ENCODE assay signal across 23 mouse cellular contexts in the genomic region with DNA sequence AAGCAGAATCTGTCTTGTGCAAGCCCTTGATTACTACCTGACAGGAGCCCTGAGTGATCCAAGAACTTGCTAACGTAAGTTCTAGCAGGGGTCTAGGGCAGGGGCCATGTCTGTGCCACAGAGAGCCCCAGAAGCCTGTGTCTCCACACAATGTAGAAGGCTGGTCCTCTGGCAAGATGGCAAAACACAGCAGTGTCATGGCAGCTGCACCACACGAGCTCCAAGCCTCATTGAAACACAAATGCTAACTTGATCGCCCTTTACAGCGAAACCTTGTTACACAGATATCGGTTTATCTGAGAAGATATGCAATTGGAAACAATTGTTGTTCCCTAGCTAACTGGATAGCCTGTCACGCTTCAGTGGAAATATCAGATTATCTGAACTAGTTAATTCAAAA.
DNase-seq lines count a peak whose midpoint lies in the region; ATAC-seq and TF ChIP-seq lines count a peak whose summit lies in the region.
"Had no signal": no experiment of that assay in that cellular context is flagged by ENCODE, and none has a peak within 500 bp of the region (broad histone marks: within the 10 kb centered on the region; RNA-seq: fewer than 3 reads in every experiment).

No protein-coding gene starts in this region.

- H3K4me3 ChIP-seq in hindbrain, embryonic 11.5 days (ENCODE audit: low read depth, low read length) = no peak overlapping the region
- no peak overlapping the region for H3K4me3 ChIP-seq in hindbrain, postnatal 0 days (ENCODE audit: low read length)
- H3K4me3 ChIP-seq in midbrain, embryonic 12.5 days = no peak overlapping the region
- no peak overlapping the region for H3K4me3 ChIP-seq in midbrain, embryonic 15.5 days
- H3K4me3 ChIP-seq in midbrain, embryonic 14.5 days (replicated peaks; ENCODE audit: low read depth, low read length) = no peak overlapping the region
- H3K4me3 ChIP-seq: embryonic facial prominence, embryonic 12.5 days; embryonic facial prominence, embryonic 15.5 days; gastrocnemius, adult 2 months had no signal

- no peaks in the 10 kb centered on the region for H3K27me3 ChIP-seq in hindbrain, embryonic 11.5 days (ENCODE audit: control insufficient read depth, insufficient read depth, low read length)
- no peaks in the 10 kb centered on the region for H3K27me3 ChIP-seq in hindbrain, postnatal 0 days (ENCODE audit: insufficient read depth, low read length)
- peaks cover 6% of the 10 kb centered on the region; the same call in 1 of the 2 replicates for H3K27me3 ChIP-seq in midbrain, embryonic 12.5 days
- 0 out of 2 replicates have a peak, but pooled peaks cover 3% of the 10 kb centered on the region for H3K27me3 ChIP-seq in midbrain, embryonic 15.5 days (replicated peaks)
- no peaks in the 10 kb centered on the region for H3K27me3 ChIP-seq in midbrain, embryonic 14.5 days (ENCODE audit: control insufficient read depth, insufficient read depth, low read length)
- H3K27me3 ChIP-seq: embryonic facial prominence, embryonic 12.5 days had no signal

- no peaks in the 10 kb centered on the region for H3K36me3 ChIP-seq in hindbrain, embryonic 11.5 days (ENCODE audit: control insufficient read depth, insufficient read depth, low read length)
- no peaks in the 10 kb centered on the region for H3K36me3 ChIP-seq in hindbrain, postnatal 0 days (ENCODE audit: insufficient read depth, low read length)
- no peaks in the 10 kb centered on the region for H3K36me3 ChIP-seq in midbrain, embryonic 12.5 days
- H3K36me3 ChIP-seq in midbrain, embryonic 15.5 days (replicated peaks) = no peaks in the 10 kb centered on the region
- no peaks in the 10 kb centered on the region for H3K36me3 ChIP-seq in midbrain, embryonic 14.5 days (ENCODE audit: control insufficient read depth, insufficient read depth, low read length)
- H3K36me3 ChIP-seq: embryonic facial prominence, embryonic 12.5 days; embryonic facial prominence, embryonic 15.5 days; G1E had no signal

- 78% methylated on average over 6 of the region's 6 CpGs for WGBS in hindbrain, embryonic 11.5 days
- 58% methylated on average over 6 of the region's 6 CpGs for WGBS in hindbrain, postnatal 0 days
- 38% methylated on average over 6 of the region's 6 CpGs for WGBS in midbrain, embryonic 12.5 days
- WGBS in midbrain, embryonic 15.5 days = 37% methylated on average over 6 of the region's 6 CpGs
- 24% methylated on average over 6 of the region's 6 CpGs for WGBS in midbrain, embryonic 14.5 days

- no peak overlapping the region for H3K9ac ChIP-seq in hindbrain, embryonic 11.5 days (ENCODE audit: low read depth, low read length)
- H3K9ac ChIP-seq in hindbrain, postnatal 0 days (replicated peaks; ENCODE audit: low read length) = no peak overlapping the region
- no peak overlapping the region for H3K9ac ChIP-seq in midbrain, embryonic 12.5 days (replicated peaks)
- no peak overlapping the region for H3K9ac ChIP-seq in midbrain, embryonic 15.5 days
- no peak overlapping the region for H3K9ac ChIP-seq in midbrain, embryonic 14.5 days (replicated peaks; ENCODE audit: low read length)
- H3K9ac ChIP-seq: embryonic facial prominence, embryonic 12.5 days; embryonic facial prominence, embryonic 15.5 days; forebrain, postnatal 0 days; hindbrain, embryonic 14.5 days had no signal

- no peaks in the 10 kb centered on the region for H3K9me3 ChIP-seq in hindbrain, embryonic 11.5 days (ENCODE audit: control insufficient read depth, low read length)
- H3K9me3 ChIP-seq in hindbrain, postnatal 0 days (ENCODE audit: low read length) = no peaks in the 10 kb centered on the region
- no peaks in the 10 kb centered on the region for H3K9me3 ChIP-seq in midbrain, embryonic 12.5 days
- H3K9me3 ChIP-seq in midbrain, embryonic 15.5 days = no peaks in the 10 kb centered on the region
- H3K9me3 ChIP-seq in midbrain, embryonic 14.5 days (ENCODE audit: control insufficient read depth, low read length) = no peaks in the 10 kb centered on the region
- H3K9me3 ChIP-seq: embryonic facial prominence, embryonic 12.5 days; embryonic facial prominence, embryonic 15.5 days; G1E had no signal

- H3K4me1 ChIP-seq in hindbrain, embryonic 11.5 days (replicated peaks; ENCODE audit: control insufficient read depth, insufficient read depth, low read length) = no peaks in the 10 kb centered on the region
- H3K4me1 ChIP-seq in hindbrain, postnatal 0 days (ENCODE audit: insufficient read depth, low read length) = peaks cover 4% of the 10 kb centered on the region; the same call in 1 of the 2 replicates
- no peaks in the 10 kb centered on the region for H3K4me1 ChIP-seq in midbrain, embryonic 12.5 days
- 0 out of 2 replicates have a peak, but pooled peaks cover 8% of the 10 kb centered on the region for H3K4me1 ChIP-seq in midbrain, embryonic 15.5 days
- peaks cover 12% of the 10 kb centered on the region; the same call in 1 of the 2 replicates for H3K4me1 ChIP-seq in midbrain, embryonic 14.5 days (ENCODE audit: control insufficient read depth, insufficient read depth, low read length)
- H3K4me1 ChIP-seq: embryonic facial prominence, embryonic 12.5 days had no signal

- peak; percentile 25; the same call in 1 of the 2 replicates for ATAC-seq in hindbrain, embryonic 11.5 days (ENCODE audit: low FRiP score)
- no peak for ATAC-seq in hindbrain, postnatal 0 days
- peak; percentile 64 for ATAC-seq in midbrain, embryonic 12.5 days (ENCODE audit: low FRiP score, low read depth)
- ATAC-seq in midbrain, embryonic 15.5 days (replicated peaks) = no peak
- ATAC-seq in midbrain, embryonic 14.5 days (ENCODE audit: low FRiP score, low TSS enrichment) = no peak; the same call in 1 of the 2 replicates
- ATAC-seq: forebrain, embryonic 14.5 days; forebrain, postnatal 0 days; Patski had no signal

- no peak overlapping the region for H3K4me2 ChIP-seq in hindbrain, embryonic 11.5 days (replicated peaks; ENCODE audit: low read depth, low read length)
- no peak overlapping the region for H3K4me2 ChIP-seq in hindbrain, postnatal 0 days (ENCODE audit: low read depth, low read length)
- H3K4me2 ChIP-seq in midbrain, embryonic 12.5 days (replicated peaks) = no peak overlapping the region
- no peak overlapping the region for H3K4me2 ChIP-seq in midbrain, embryonic 15.5 days
- H3K4me2 ChIP-seq in midbrain, embryonic 14.5 days (ENCODE audit: low read length) = no peak overlapping the region
- H3K4me2 ChIP-seq: embryonic facial prominence, embryonic 12.5 days; embryonic facial prominence, embryonic 15.5 days; heart, embryonic 11.5 days; hindbrain, embryonic 14.5 days had no signal

- DNase-seq in hindbrain, embryonic 11.5 days (ENCODE audit: low spot score) = no peak
- no peak for DNase-seq in hindbrain, postnatal 0 days (ENCODE audit: low spot score)
- DNase-seq in midbrain, embryonic 14.5 days = peak; percentile 37
- peak; percentile 74 for DNase-seq in retina, postnatal 1 day
- no peak for DNase-seq in layer of hippocampus, adult 8-10 months (ENCODE audit: low spot score in 2 of 2)
- DNase-seq: adrenal gland, postnatal 10 days; adrenal gland, postnatal 36 days; B cell, adult 2 months; cerebellum, adult 11 months; cerebellum, adult 2 months; forebrain, postnatal 0 days; gastrocnemius, adult 2 months; gastrocnemius, postnatal 14 days; heart, adult 11 months had no signal

- H3K27ac ChIP-seq in hindbrain, embryonic 11.5 days (ENCODE audit: low read depth, low read length) = no peak overlapping the region
- no peak overlapping the region for H3K27ac ChIP-seq in hindbrain, postnatal 0 days
- no peak overlapping the region for H3K27ac ChIP-seq in midbrain, embryonic 12.5 days (replicated peaks)
- no peak overlapping the region for H3K27ac ChIP-seq in midbrain, embryonic 15.5 days
- H3K27ac ChIP-seq in midbrain, embryonic 14.5 days (replicated peaks; ENCODE audit: low read depth, low read length) = no peak overlapping the region
- H3K27ac ChIP-seq: embryonic facial prominence, embryonic 12.5 days; embryonic facial prominence, embryonic 15.5 days; gastrocnemius, adult 2 months; hindbrain, embryonic 14.5 days had no signal

- TF ChIP-seq CTCF in hindbrain, postnatal 0 days (IDR thresholded peaks at IDR 0.05; ENCODE audit: low read depth) = no peak

Comparison
In these comparisons a context has a peak if more than half of its experiments do, and no peak if none do; other contexts are left out.
1. ATAC-seq: peak in hindbrain, embryonic 11.5 days (single experiment) and midbrain, embryonic 12.5 days (single experiment); none in hindbrain, postnatal 0 days (single experiment), midbrain, embryonic 15.5 days (single experiment) and midbrain, embryonic 14.5 days (single experiment).
2. DNase-seq: peak in midbrain, embryonic 14.5 days (single experiment) and retina, postnatal 1 day (single experiment); none in hindbrain, embryonic 11.5 days (single experiment), hindbrain, postnatal 0 days (single experiment) and layer of hippocampus, adult 8-10 months (0 of 2).